Mouse (Mus musculus) hindbrain, embryonic 15.5 days (tissue): ENCODE measurements around the gene Hoxb1. TPM values are rescaled to one million over a fixed set of nuclear protein-coding genes. Genes with fewer than 3 reads are reported as not detected.

ENCODE experiments used
- ATAC-seq: fragments of 200-750 bp; cut with Nextera tagmentation; 2 replicates; pipeline ENCODE4 v1.8.0; 2017; ENCODE audit warnings: low read depth, moderate number of reproducible peaks, moderate TSS enrichment; ENCODE audit not compliant: low FRiP score
- H3K27ac ChIP-seq: fragments of 300-500 bp; sonication (generic); replicated peaks from 2 replicates; pipeline ENCODE4 v1.5.1; 2015; ENCODE audit warnings: mild to moderate bottlenecking, inconsistent platforms
- H3K27me3 ChIP-seq: fragments of 300-500 bp; sonication (generic); 2 replicates; pipeline ENCODE4 v1.6.1; 2015; ENCODE audit warnings: control low read depth, inconsistent platforms
- H3K36me3 ChIP-seq: fragments of 300-500 bp; sonication (generic); 2 replicates; pipeline ENCODE4 v1.6.1; 2015; ENCODE audit warnings: control low read depth, inconsistent platforms
- H3K4me1 ChIP-seq: fragments of 300-500 bp; sonication (generic); replicated peaks from 2 replicates; pipeline ENCODE4 v1.6.1; 2015; ENCODE audit warnings: control low read depth, inconsistent platforms
- H3K4me2 ChIP-seq: fragments of 300-500 bp; sonication (generic); 2 replicates; pipeline ENCODE4 v1.6.1; 2015; ENCODE audit warnings: moderate library complexity, mild to moderate bottlenecking, inconsistent platforms
- H3K4me3 ChIP-seq: fragments of 300-500 bp; sonication (generic); 2 replicates; pipeline ENCODE4 v1.5.1; 2015; ENCODE audit warnings: mild to moderate bottlenecking, inconsistent platforms
- H3K9ac ChIP-seq: fragments of 300-500 bp; sonication (generic); 2 replicates; pipeline ENCODE4 v1.6.1; 2015; ENCODE audit warnings: inconsistent platforms
- H3K9me3 ChIP-seq: fragments of 300-500 bp; sonication (generic); 2 replicates; pipeline ENCODE4 v1.6.1; 2016; ENCODE audit warnings: control low read depth, inconsistent platforms
- WGBS: fragments of 180-500 bp; shearing (Covaris S2); methylation state at CpG from one replicate; pipeline ENCODE4 v1.1.7; 2015; 5-methylcytosine and 5-hydroxymethylcytosine counted together
- polyA plus RNA-seq: library from polyadenylated mRNA; unstranded; fragments of >200 nt; fragmentation: Nextera tagmentation; extraction: Ambion mirVana; gene quantifications from 2 replicates; pipeline ENCODE4 v1.2.1, GENCODE M21; 2015

Gene Hoxb1
- polyA plus RNA-seq, 1 experiment from 2014 or later, result 0.30 TPM

DNA sequence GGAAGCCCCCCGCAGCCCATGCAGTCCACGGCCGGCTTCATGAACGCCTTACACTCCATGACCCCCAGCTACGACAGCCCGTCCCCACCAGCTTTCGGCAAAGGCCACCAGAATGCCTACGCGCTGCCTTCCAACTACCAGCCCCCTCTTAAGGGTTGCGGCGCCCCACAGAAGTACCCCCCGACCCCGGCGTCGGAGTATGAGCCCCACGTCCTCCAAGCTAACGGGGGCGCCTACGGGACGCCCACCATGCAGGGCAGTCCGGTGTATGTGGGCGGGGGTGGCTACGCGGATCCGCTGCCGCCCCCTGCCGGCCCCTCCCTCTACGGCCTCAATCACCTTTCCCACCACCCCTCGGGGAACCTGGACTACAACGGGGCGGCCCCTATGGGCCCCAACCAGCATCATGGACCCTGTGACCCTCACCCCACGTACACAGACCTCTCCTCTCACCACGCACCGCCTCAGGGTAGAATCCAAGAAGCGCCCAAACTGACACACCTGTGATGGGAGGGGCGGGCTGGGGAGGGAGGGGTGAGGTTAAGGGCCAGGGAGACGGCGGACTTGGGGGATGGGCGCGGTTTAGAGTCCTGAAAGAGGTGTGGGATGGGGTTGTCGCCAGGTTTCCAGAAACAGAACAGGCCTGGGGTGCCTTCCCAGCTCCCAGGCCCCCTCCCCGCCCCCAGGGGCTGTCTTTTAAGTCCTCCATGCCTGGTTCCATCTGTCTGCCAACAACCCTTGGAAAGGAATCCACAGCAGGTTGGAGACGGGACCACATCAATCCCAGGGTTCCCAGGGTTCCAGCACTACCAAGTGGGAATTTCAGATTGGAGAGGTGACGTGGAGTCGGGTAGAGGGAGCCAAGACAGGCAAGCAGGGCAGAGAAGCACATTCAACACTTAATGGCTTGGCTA is 19.4 kb upstream of the Hoxb1 start:
- Histone ChIP-seq H3K27ac (peak overlapping the region; percentile 96), H3K9ac (peak overlapping the region; percentile 63), H3K4me3 (peak overlapping the region; percentile 43)

DNA sequence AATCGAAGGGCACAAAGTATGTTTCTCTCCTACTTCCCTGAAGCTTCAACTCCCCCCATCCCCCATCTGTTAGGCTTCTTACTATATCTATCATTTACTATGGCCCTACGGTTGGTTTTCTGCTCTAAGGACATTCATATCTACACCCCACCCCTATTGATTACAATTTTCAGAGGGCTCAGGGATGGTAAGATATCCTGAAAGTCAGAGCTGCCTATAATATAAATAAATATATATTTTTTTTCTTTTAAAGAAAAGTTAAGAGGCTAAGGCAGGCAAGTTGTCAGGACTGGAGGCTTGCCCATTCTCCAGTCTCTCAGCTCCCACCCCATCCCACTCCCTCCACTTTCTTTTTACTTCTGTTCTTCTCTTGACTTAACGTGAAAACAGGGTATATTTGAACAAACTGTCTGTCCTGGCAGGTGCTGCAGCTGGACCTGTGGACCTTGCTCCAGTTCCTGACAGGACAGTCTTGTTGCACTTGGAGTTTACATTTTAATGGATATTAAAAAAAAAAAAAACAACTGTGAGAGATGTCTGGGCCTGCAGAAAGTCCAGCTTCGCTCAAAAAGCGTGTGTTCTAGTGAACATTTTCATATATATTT is 18.5 kb upstream of the Hoxb1 start:
- Histone ChIP-seq H3K36me3 (no peaks in the 10 kb centered on the region), H3K9ac (no peak overlapping the region), H3K27me3 (peaks cover 21% of the 10 kb centered on the region), H3K27ac (peak overlapping the region; percentile 96), H3K9me3 (no peaks in the 10 kb centered on the region), H3K4me1 (peaks cover 65% of the 10 kb centered on the region), H3K4me2 (peak overlapping the region; percentile 59), H3K4me3 (peak overlapping the region; percentile 43; the same call in 1 of the 2 replicates)
- ATAC-seq, result no peak
- 15% methylated on average over 5 of the region's 5 CpGs for WGBS

More for the DNA sequence above, 19.4 kb upstream of the Hoxb1 start:
- ATAC-seq, result peak; percentile 39; the same call in 1 of the 2 replicates
- H3K27me3 ChIP-seq, result peaks cover 21% of the 10 kb centered on the region
- H3K4me1 ChIP-seq, result peaks cover 65% of the 10 kb centered on the region
- H3K4me2 ChIP-seq, result peak overlapping the region; percentile 59
- 2% methylated on average over 43 of the region's 45 CpGs for WGBS
- no peaks in the 10 kb centered on the region for H3K9me3 ChIP-seq
- no peaks in the 10 kb centered on the region for H3K36me3 ChIP-seq

DNA sequence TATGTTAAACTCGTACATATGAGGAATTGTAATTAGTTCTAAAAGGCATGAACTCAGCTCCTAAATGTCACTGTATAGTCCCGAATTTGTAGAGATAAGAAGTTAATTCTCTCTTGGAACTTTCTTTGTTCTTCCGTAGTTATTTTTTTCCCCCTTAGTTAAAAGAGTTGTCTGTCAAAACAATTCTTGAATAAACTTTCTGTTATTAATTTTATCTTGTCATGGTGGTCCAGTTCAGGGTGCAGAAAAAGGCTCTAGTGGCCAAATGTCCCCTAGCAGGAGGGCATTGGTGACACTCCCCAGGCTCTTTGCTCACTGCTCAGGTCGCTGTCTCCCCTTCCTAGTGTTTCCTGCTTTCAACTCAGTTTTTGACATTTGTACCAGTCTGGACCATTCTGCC is 17.8 kb upstream of the Hoxb1 start:
- Histone ChIP-seq H3K9ac (peak overlapping the region; percentile 30; the same call in 1 of the 2 replicates), H3K4me3 (no peak overlapping the region), H3K27ac (peak overlapping the region; percentile 97), H3K4me2 (peak overlapping the region; percentile 60), H3K9me3 (no peaks in the 10 kb centered on the region), H3K27me3 (peaks cover 21% of the 10 kb centered on the region), H3K36me3 (no peaks in the 10 kb centered on the region), H3K4me1 (peaks cover 65% of the 10 kb centered on the region)
- WGBS, result 10% methylated on average over 4 of the region's 4 CpGs
- ATAC-seq, result no peak

DNA sequence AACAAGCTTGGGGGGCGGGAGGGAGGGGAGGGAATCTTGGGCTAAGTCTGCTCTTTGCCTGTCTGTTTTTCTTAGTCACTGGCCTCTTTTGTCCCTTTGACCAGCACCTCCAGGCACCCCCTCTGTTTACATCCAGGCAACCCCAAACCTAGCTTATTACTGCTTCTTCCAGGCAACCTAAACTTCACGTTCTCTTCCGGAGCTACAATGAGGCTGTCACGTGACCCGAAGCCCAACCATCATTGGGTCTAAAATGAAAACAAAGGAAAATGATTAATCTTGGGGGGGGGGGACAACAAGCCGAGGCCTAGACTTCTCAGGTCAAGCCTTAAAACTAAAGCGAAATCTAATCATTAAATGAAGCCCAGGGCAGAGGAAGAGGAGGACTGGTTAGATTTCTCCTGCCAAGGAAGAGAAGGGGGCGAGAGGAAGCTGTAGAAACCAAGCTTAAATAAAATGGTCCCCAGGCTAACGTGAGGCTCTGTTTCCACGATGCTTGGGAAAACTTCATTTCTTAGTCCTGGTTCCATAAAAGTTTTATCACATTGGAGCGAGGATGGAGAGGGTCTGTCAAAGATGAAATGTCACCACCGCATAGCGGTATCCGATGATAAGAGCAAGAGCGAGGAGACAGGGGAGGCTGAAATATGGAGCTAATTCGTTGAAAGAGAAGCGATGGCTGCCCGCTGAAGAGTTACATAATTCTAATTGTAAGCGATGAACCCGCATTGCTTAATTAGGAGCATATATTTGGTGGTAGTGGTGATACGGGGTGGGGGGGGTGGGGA is 17.2 kb upstream of the Hoxb1 start:
- Histone ChIP-seq H3K27me3 (peaks cover 21% of the 10 kb centered on the region), H3K4me3 (peak overlapping the region; percentile 19; the same call in 1 of the 2 replicates), H3K4me2 (peak overlapping the region; percentile 60), H3K4me1 (peaks cover 62% of the 10 kb centered on the region), H3K9ac (peak overlapping the region; percentile 30), H3K27ac (peak overlapping the region; percentile 97), H3K36me3 (no peaks in the 10 kb centered on the region), H3K9me3 (no peaks in the 10 kb centered on the region)
- no peak for ATAC-seq
- WGBS, result 4% methylated on average over 21 of the region's 21 CpGs

DNA sequence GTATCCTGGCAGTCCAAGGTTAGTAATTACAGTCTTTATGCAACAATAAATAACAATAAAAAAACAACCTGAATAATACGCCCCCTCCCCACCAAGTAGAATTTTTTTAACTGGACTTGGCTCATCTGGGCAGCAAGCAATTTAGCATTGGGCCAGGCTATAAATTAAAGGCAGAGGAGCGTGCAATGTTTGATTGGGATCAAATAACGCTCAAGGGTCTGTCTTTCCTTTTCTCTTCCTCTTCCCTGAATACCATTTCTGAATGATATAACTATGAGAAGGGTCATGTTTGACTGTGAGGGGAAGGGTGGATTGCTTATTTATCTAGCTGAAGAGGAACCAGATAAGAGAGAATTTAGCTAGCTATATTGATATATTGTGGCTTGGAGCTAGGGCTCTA is 16.6 kb upstream of the Hoxb1 start:
- no peak for ATAC-seq
- Histone ChIP-seq H3K4me2 (peak overlapping the region; percentile 60), H3K9ac (0 out of 2 replicates have a peak overlapping the region, but pooled peaks have one; percentile 30), H3K27ac (peak overlapping the region; percentile 97), H3K9me3 (no peaks in the 10 kb centered on the region), H3K36me3 (no peaks in the 10 kb centered on the region), H3K27me3 (peaks cover 18% of the 10 kb centered on the region), H3K4me3 (0 out of 2 replicates have a peak overlapping the region, but pooled peaks have one; percentile 1), H3K4me1 (peaks cover 58% of the 10 kb centered on the region)
- 14% methylated on average over 3 of the region's 3 CpGs for WGBS

DNA sequence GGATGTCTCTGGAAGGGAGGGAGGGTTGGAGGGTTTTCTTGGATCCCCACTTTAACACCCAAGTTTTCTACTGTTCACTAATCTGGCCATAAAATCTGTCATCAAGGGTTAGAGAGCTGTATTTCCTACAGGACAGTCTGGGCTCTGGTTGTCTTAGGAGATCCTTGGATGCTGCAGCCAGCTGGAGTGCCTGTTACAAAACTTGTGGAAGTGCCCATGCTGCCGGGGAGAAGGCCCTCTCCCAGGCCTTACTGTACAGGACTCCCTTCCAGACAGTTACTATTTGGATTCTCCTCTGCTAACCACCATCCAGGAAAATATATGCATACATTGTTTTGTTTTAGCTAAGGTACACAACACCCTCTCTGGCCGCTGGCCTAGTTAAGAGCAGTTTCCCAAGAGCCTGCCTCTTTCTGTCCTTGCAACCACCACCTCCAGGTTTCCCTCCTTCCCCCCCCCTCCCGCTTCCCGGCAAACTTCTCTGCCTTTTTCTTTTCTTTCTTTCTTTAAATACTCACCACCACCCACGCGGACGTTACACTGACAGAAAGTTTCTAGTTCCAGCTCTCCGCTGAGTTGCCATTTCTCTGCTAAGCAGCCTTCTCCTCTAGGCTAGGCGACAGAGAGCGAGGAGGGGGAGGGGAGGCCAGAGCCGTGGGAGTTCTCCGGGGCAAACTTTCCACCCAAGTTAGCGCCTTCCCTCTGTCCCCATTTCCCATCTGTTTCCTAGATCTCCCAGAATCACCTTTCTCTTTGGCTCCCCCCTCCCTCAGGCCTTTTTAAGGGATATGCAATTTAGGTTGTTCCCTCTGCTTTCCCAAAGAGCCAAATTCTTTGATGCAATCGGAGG is 15.8 kb upstream of the Hoxb1 start:
- peaks cover 15% of the 10 kb centered on the region for H3K27me3 ChIP-seq
- H3K36me3 ChIP-seq, result no peaks in the 10 kb centered on the region
- no peak for ATAC-seq
- H3K9ac ChIP-seq, result peak overlapping the region; percentile 19; the same call in 1 of the 2 replicates
- WGBS, result 1% methylated on average over 14 of the region's 14 CpGs
- peak overlapping the region; percentile 60 for H3K4me2 ChIP-seq
- peak overlapping the region; percentile 1; the same call in 1 of the 2 replicates for H3K4me3 ChIP-seq
- H3K9me3 ChIP-seq, result no peaks in the 10 kb centered on the region
- peak overlapping the region; percentile 97 for H3K27ac ChIP-seq
- peaks cover 50% of the 10 kb centered on the region for H3K4me1 ChIP-seq

DNA sequence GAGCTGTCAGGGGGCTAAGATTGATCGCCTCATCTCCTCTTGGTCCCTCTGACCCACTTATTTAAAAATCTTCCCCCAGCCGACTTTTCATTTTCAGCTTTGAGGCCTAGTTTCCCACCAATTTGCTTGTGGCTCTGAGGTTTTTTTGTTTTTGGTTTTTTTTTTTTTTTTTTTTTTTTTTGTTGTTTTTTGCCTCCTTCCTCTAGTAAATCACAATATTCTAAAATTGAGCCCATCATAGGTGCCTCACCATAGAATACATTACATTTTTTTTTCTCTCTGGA is 15.3 kb upstream of the Hoxb1 start, which contains the start of gene Hoxb2:
Gene Hoxb2 (plus strand): TSS at position 185 of the 284 bp plus-strand sequence.
- Histone ChIP-seq H3K4me3 (peak within 1 kb of the TSS; percentile 55), H3K27ac (peak within 1 kb of the TSS; percentile 97), H3K9ac (peak within 1 kb of the TSS; percentile 27; the same call in 1 of the 2 replicates), H3K9me3 (no peaks in the 10 kb centered on the region), H3K4me2 (peak within 1 kb of the TSS; percentile 60), H3K36me3 (no peaks in the 10 kb centered on the region), H3K4me1 (peaks cover 48% of the 10 kb centered on the region), H3K27me3 (peaks cover 13% of the 10 kb centered on the region)
- 3% methylated on average over 2 of the region's 2 CpGs for WGBS
- no peak for ATAC-seq

DNA sequence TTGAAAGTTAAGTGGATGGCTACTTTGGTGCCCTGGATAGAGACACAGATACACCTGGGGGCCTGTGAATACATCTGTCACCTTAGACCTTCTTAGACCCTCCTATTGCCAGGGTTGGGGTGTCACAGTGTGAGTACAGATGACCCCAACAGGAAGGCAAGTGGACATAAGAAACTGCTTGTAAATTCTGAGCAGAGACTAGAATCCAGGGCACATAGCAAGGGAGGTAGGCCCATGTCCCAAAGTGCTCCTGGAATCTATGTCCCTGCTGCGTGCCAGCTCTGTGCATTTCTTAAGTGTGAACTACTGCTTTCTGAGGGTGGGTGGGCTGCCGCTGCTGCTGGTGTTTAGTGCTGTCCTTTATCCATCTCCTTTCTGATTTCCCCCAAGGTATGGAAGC is 14.8 kb upstream of the Hoxb1 start:
- no peaks in the 10 kb centered on the region for H3K9me3 ChIP-seq
- H3K27me3 ChIP-seq, result peaks cover 12% of the 10 kb centered on the region
- 11% methylated on average over 2 of the region's 2 CpGs for WGBS
- H3K36me3 ChIP-seq, result no peaks in the 10 kb centered on the region
- peak overlapping the region; percentile 97 for H3K27ac ChIP-seq
- peaks cover 45% of the 10 kb centered on the region for H3K4me1 ChIP-seq
- ATAC-seq, result no peak
- peak overlapping the region; percentile 60 for H3K4me2 ChIP-seq
- H3K4me3 ChIP-seq, result no peak overlapping the region
- H3K9ac ChIP-seq, result no peak overlapping the region

DNA sequence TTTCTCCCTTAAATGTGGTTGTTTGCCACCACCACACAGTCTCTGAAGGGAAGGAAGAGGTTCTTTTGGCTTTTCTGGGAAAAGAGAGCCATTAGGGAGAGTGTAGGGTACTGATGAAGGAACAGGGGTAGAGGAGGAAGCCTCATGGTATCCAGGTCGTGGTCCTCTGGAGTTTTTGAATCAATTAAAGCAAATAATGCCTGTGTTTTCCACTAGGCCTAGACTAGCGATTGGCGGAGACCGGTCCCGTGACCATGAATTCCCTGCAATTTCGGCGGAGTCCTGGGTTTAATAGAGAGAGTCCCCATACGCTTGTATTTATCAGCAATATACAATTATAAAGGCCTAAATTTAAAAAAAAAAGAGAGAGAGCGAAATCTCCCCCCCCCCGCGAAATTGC is 14.2 kb upstream of the Hoxb1 start:
- Histone ChIP-seq H3K4me1 (peaks cover 42% of the 10 kb centered on the region), H3K27me3 (peaks cover 12% of the 10 kb centered on the region), H3K36me3 (no peaks in the 10 kb centered on the region), H3K4me2 (peak overlapping the region; percentile 60), H3K27ac (peak overlapping the region; percentile 97), H3K9ac (peak overlapping the region; percentile 76), H3K4me3 (peak overlapping the region; percentile 55), H3K9me3 (no peaks in the 10 kb centered on the region)
- ATAC-seq, result peak; percentile 44; the same call in 1 of the 2 replicates
- 1% methylated on average over 11 of the region's 11 CpGs for WGBS

DNA sequence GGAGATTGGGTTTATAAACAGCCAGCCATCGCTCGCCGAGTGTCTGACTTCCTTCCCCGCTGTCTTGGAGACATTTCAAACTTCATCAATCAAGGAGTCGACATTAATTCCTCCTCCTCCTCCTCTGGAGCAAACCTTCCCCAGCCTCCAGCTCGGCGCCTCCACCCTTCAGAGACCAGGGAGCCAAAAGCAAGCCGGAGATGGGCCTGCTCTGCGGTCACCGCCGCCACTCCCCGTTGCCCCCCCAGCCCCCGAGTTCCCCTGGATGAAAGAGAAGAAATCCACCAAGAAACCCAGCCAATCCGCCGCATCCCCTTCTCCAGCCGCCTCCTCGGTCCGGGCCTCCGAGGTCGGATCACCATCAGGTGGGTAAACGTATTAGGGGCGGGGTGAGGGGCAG is 13.7 kb upstream of the Hoxb1 start:
- no peaks in the 10 kb centered on the region for H3K36me3 ChIP-seq
- H3K9ac ChIP-seq, result peak overlapping the region; percentile 76
- peak overlapping the region; percentile 60 for H3K4me2 ChIP-seq
- H3K27me3 ChIP-seq, result 0 out of 2 replicates have a peak, but pooled peaks cover 11% of the 10 kb centered on the region
- H3K4me1 ChIP-seq, result peaks cover 37% of the 10 kb centered on the region
- H3K27ac ChIP-seq, result peak overlapping the region; percentile 97
- WGBS, result under 1% methylated on average over 21 of the region's 22 CpGs
- H3K4me3 ChIP-seq, result peak overlapping the region; percentile 55
- no peaks in the 10 kb centered on the region for H3K9me3 ChIP-seq
- no peak for ATAC-seq
